Mouse (Mus musculus) spleen, adult 2 months (tissue): ENCODE results near the gene Nptxr. TPM values are rescaled to one million over a fixed set of nuclear protein-coding genes. Genes with fewer than 3 reads are reported as not detected.
A peak's percentile ranks its signal among the peaks of the same experiment; 100 is the strongest.

Experiments used
- DNase-seq, 2 experiments: peaks; one replicate each; pipeline versions ENCODE4 v3.0.0 to v3.0.0-alpha.2; 2012 to 2021; ENCODE audit warnings: low spot score in 2 of 2, low read depth in 1 of 2
- H3K27ac ChIP-seq: fragments of 200-500 bp; 2 replicates; pipeline ENCODE4 v1.5.1; 2012; ENCODE audit warnings: low read length, inconsistent platforms; ENCODE audit not compliant: insufficient read depth
- H3K27me3 ChIP-seq: fragments of 200-500 bp; 2 replicates; pipeline ENCODE4 v1.6.1; 2012; ENCODE audit warnings: mild to moderate bottlenecking, moderate library complexity, low read length, inconsistent platforms; ENCODE audit not compliant: control insufficient read depth, insufficient read depth
- H3K36me3 ChIP-seq: fragments of 200-500 bp; 2 replicates; pipeline ENCODE4 v1.6.1; 2012; ENCODE audit warnings: mild to moderate bottlenecking, low read length, inconsistent platforms; ENCODE audit not compliant: control insufficient read depth, insufficient read depth
- H3K4me1 ChIP-seq: fragments of 200-500 bp; 2 replicates; pipeline ENCODE4 v1.6.1; 2011; ENCODE audit warnings: inconsistent platforms; ENCODE audit not compliant: control insufficient read depth, insufficient read depth, insufficient read length
- H3K4me3 ChIP-seq: fragments of 200-500 bp; 2 replicates; pipeline ENCODE4 v1.5.1; 2011; ENCODE audit warnings: mild to moderate bottlenecking, inconsistent platforms; ENCODE audit not compliant: insufficient read depth, insufficient read length; ENCODE audit errors: extremely low read depth
- CTCF ChIP-seq: fragments of 200-500 bp; IDR thresholded peaks from 2 replicates; pipeline ENCODE4 v1.5.1; 2011; ENCODE audit warnings: mild to moderate bottlenecking, inconsistent platforms; ENCODE audit not compliant: insufficient read depth, insufficient read length, insufficient replicate concordance; ENCODE audit errors: extremely low read depth
- POLR2A ChIP-seq: fragments of 200-500 bp; IDR thresholded peaks from 2 replicates; pipeline ENCODE4 v1.6.1; 2011; ENCODE audit warnings: low read depth, low read length, inconsistent platforms
- WGBS: fragments of 180-500 bp; shearing (Covaris S2); methylation state at CpG from one replicate; pipeline ENCODE4 v1.1.7; 2018; 5-methylcytosine and 5-hydroxymethylcytosine counted together
- polyA plus RNA-seq: library from polyadenylated mRNA; depleted of rRNA; stranded (reverse); fragments of >200 nt; gene quantifications from 2 replicates; pipeline ENCODE4 v1.2.3, GENCODE M21; 2012

The Nptxr gene
- polyA plus RNA-seq, 1 experiment, result 1.3 TPM

DNA sequence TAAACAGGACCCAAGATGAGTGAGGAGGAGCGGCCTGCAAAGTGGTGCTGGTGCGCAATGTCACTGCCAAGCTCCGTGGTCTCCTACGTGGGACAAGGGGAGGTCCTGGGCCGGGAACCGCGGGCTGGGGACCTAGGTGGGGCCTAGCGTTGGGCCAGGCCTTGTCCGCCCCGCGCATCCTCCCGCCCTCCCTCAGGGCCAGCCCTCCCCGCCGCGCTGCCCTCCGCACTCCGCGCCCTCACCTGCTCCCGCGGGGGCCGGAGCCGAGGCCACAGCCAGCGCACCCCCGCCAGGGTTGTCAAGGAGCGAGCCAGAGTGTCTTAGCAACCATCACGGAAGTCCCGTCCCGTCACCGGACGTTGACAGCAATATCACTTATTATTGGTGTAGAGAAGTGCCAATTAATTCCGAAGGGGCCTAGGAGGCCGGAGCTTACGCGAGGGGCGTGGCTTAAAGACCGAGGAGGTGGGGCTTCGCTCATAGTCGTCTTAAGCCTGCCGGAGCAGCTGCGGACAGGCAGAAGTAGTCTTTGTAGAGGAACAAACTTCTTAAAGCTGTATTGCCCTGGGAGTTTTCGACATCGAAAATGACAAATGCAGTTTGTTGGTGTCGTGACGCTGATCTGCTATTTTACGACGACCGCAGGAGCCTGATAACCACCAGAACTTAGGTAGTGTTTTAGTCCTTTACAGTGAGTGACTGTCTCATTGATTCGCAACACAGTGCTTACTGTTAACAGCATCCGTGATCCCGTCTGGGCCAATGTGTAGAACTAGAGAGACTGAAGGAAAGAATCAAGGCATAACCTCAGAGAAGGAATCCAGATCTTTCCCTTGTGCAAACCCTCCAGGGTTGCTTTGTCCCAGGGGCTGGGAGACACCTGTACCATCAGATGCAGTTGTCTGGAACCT is 30.2 kb downstream of the Nptxr start:
- Histone ChIP-seq H3K4me1 (peaks cover 2% of the 10 kb centered on the region; the same call in 1 of the 2 replicates), H3K36me3 (no peaks in the 10 kb centered on the region), H3K27me3 (no peaks in the 10 kb centered on the region), H3K4me3 (peak overlapping the region; percentile 74), H3K27ac (no peak overlapping the region)
- DNase-seq, result peak; percentile 96 to 98
- TF ChIP-seq CTCF (no peak), POLR2A (no peak)
- 1% methylated on average over 48 of the region's 50 CpGs for WGBS

DNA sequence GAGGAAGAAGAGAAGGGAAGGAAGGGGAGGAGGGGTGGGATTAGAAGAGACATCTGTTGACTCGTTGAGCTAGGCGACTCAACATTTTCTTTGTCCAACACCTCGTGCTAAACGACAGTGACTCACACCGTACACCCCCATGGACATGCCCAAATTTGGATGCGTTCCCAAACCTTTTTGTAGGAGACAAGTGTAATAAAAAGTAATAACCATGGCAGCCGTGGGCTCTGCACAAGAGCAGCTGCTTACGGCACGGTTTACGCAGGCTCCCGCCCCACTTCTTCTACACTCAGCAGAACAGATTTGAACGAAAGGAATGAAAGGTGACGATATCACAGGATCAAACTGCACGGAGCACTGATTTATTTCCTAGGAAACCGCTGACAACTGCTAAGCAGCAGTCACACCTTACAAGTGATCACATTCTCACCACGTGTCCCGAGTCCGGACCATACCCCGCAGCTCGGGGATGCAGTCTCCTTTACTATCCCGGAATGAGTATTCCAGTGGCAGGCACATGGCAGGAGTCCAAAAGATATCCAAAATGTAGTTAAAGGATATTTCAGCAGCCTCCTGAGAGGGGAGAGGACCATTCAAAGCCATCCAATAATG is 33.8 kb downstream of the Nptxr start:
- WGBS, result 87% methylated on average over 21 of the region's 21 CpGs
- Histone ChIP-seq H3K4me1 (peaks cover 7% of the 10 kb centered on the region; the same call in 1 of the 2 replicates), H3K27me3 (no peaks in the 10 kb centered on the region), H3K36me3 (no peaks in the 10 kb centered on the region), H3K27ac (no peak overlapping the region), H3K4me3 (no peak overlapping the region)
- TF ChIP-seq POLR2A, result no peak
- TF ChIP-seq CTCF, result no peak
- DNase-seq, result no peak

DNA sequence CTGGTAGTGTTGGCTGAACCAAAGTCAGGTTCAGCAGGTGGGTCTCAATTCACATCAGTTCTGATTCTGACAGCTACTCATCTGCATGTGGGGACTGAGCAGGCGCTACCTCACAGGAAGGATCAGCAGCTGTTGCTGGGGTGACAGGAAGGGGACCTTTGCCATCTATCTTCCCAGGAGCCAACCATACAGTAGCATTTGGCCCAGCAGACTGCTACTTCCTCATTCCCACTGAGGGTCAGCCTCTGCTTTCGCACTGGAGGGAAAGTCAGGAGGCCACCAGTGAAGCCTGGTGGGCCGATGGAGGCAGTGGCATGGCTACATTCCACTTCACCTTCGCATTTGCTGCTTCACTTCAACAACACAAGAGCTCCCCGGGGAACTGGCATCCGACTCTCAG is 36.3 kb downstream of the Nptxr start:
- Histone ChIP-seq H3K36me3 (no peaks in the 10 kb centered on the region), H3K4me1 (peaks cover 5% of the 10 kb centered on the region; the same call in 1 of the 2 replicates), H3K27ac (peak overlapping the region; percentile 39), H3K27me3 (no peaks in the 10 kb centered on the region), H3K4me3 (no peak overlapping the region)
- TF ChIP-seq CTCF (no peak), POLR2A (no peak)
- DNase-seq, result no peak
- 12% methylated on average over 6 of the region's 6 CpGs for WGBS

DNA sequence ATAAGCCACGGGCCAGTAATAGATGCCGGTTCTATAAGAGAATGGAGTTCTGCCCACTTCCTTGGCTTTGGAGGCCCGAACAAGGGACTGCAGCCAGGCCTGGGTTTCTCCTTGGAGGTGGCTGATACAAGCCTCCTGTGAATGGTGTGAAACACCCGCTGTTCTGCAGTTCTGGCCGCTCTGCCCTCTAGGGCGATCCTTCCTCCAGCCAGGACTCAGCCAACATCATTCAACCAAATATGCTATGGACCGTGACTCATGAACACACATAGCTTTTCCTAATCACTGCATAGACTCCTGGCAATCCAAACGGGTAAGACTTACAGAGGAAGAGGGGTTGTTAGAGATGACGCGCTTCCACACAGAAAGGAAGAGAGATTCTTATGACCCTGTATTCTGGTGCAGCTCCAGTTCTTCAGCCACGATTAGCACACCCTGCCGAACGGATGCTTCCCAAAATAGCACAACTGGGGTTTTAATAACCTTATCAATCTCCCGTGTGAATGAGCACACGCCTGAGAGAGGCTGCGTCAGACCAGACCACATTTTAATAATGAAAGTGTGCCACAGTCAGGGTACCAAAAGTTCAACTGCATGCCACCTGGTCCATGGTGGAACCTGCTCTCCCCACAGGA is 37.1 kb downstream of the Nptxr start:
- Histone ChIP-seq H3K4me3 (no peak overlapping the region), H3K27ac (no peak overlapping the region), H3K4me1 (peaks cover 5% of the 10 kb centered on the region; the same call in 1 of the 2 replicates), H3K36me3 (no peaks in the 10 kb centered on the region), H3K27me3 (no peaks in the 10 kb centered on the region)
- no peak for TF ChIP-seq POLR2A
- TF ChIP-seq CTCF, result no peak
- 74% methylated on average over 16 of the region's 16 CpGs for WGBS
- DNase-seq, result no peak

DNA sequence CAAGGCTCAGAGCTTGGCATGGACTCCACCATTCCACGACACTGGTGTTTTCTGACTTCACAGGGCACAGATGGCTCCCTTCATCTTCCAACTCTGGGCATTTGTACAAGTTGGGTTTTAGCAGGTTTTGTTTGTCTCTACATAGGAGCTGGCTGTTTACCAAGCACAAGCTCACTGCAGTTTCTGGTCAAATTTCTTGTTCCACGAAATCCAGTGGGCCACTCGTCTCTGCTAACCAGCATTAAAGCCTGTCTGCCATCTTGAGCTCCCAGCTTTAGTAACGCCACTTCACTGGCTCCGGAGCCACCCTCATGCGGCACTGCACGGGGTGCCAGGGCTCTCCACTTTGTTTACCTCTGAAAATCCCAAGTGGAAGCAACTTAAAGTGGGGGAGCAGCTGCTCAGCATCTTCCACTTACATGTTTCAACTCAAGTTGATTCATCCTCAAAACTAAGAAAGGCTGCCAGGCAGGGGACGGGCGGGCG is 37.9 kb downstream of the Nptxr start:
- TF ChIP-seq POLR2A (no peak), CTCF (no peak)

DNA sequence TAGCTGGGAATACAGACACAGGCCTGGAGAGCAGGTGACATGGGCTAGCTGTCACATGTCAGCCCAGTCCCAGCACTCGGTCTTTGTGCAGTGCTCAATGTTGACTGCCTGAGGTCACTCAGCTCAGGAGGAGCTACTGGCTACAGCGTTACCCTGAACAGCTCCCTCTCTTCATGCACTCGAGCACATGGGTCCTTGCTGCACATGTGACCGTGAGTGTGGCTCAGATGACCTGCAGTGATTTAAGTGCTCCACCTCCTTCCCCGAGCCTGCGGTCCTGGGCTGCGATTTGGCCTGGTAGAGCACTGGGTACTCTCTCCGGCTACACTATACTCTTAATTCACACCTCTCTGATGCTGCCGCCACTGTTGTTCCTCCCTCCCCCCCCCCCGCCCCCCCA is 38.4 kb downstream of the Nptxr start:
- Histone ChIP-seq H3K4me3 (no peak overlapping the region), H3K4me1 (peaks cover 5% of the 10 kb centered on the region; the same call in 1 of the 2 replicates)
- WGBS, result 88% methylated on average over 10 of the region's 10 CpGs

More for the DNA sequence above, 37.9 kb downstream of the Nptxr start:
- Histone ChIP-seq H3K4me1 (peaks cover 5% of the 10 kb centered on the region; the same call in 1 of the 2 replicates), H3K36me3 (no peaks in the 10 kb centered on the region), H3K27me3 (no peaks in the 10 kb centered on the region), H3K4me3 (no peak overlapping the region), H3K27ac (no peak overlapping the region)
- WGBS, result 90% methylated on average over 10 of the region's 10 CpGs
- no peak for DNase-seq

DNA sequence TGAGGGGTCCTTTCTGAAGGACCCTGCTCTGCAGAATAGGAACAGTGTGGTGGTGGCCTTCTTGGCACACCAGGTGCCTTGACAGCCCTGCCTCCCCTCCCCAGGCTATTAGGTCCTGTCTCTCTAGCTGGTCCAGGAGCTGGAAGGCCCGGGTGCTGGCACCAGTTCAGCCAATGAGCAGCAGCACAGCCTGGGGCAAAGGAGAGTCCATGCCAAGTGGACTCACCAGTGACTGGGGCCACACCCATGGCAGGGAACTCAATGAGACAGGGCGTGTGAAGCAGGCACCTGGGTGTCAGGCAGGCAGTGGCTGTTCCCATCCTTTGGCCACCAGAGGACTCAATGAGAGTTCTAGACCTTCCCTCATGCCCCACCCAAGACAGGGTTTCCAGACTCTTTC is 39.2 kb downstream of the Nptxr start:
- Histone ChIP-seq H3K36me3 (no peaks in the 10 kb centered on the region), H3K4me3 (no peak overlapping the region), H3K4me1 (peaks cover 5% of the 10 kb centered on the region; the same call in 1 of the 2 replicates), H3K27ac (no peak overlapping the region), H3K27me3 (no peaks in the 10 kb centered on the region)
- WGBS, result 85% methylated on average over 2 of the region's 2 CpGs
- TF ChIP-seq CTCF, result no peak
- no peak for TF ChIP-seq POLR2A
- no peak for DNase-seq

More for the DNA sequence above, 38.4 kb downstream of the Nptxr start:
- Histone ChIP-seq H3K27me3 (no peaks in the 10 kb centered on the region), H3K27ac (no peak overlapping the region), H3K36me3 (no peaks in the 10 kb centered on the region)
- no peak for DNase-seq
- TF ChIP-seq POLR2A, result no peak
- no peak for TF ChIP-seq CTCF
